Mouse (Mus musculus): ENCODE results near the gene Trmo.

GRCm38 (mm10) chr4:46361258-46361657, 28.0 kb downstream of the Trmo start:
- no peak for TF ChIP-seq CTCF (IDR thresholded peaks at IDR 0.05; ENCODE audit: low read depth)
- TF ChIP-seq EP300 (optimal IDR thresholded peaks at IDR 0.05) = no peak
